Mouse (Mus musculus): ENCODE data around the gene Prl6a1. TPM values are rescaled to one million over a fixed set of nuclear protein-coding genes. Genes with fewer than 3 reads are reported as not detected.

The Prl6a1 gene
- not detected in 2 replicates for total RNA-seq (2017)

DNA sequence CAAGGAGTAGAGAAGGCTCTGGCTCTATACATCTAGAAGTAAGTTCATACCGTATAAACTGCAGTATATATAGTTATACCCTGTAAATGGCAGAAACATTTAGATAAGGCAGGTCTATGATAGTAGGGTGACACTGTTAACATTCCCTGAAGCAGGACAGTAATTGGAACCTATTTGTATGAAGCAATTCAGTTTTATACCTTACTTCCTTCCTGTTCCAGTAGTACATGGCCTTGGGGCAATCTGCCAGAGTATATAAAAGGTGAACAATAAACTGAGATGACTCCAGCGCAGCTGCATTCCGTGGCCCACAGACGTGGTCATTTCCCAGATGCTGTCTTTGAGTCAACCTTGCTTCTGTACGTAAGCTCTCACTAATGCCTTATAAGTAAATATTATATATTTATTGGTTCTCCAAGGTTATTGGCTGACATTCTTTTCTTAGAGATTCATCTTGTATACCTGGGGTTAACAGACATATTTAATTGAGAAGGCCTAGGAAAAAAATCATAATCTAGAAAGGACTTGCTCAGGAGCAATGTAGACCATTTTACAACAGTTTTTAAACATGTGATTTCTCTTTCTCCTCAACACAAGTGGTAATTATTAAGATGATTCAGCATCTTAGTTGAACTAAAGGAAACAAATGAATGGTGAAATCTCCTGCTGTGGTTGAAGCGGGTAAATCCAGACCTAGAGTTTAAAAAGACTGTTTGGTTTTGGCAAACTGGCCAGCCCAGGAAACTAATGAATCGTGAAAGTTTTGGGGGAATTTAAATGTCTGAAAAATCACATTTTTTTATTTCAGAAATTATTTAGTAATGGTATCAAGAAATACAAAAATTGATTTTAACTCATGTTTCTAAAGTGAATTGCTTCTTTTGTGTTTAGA lies at the start of gene Prl6a1:
Gene Prl6a1 (plus strand): TSS at position 294 of the 892 bp plus-strand sequence.
- no peak for ATAC-seq (replicated peaks in 1 of 2; ENCODE audit: insufficient read depth in 1 of 2, low FRiP score in 2 of 2, low TSS enrichment in 1 of 2, low read depth in 1 of 2, poor library complexity in 2 of 2, severe bottlenecking in 2 of 2)

GRCm38 (mm10) chr13:27334989-27335388 lies 22.6 kb downstream of the Prl6a1 start:
- ATAC-seq (replicated peaks in 1 of 2; ENCODE audit: insufficient read depth in 1 of 2, low FRiP score in 2 of 2, low TSS enrichment in 1 of 2, low read depth in 1 of 2, poor library complexity in 2 of 2, severe bottlenecking in 2 of 2): no peak

- no peak for ATAC-seq (replicated peaks in 1 of 2; ENCODE audit: insufficient read depth in 1 of 2, low FRiP score in 2 of 2, low TSS enrichment in 1 of 2, low read depth in 1 of 2, poor library complexity in 2 of 2, severe bottlenecking in 2 of 2)
These were observed 30.4 kb downstream of the Prl6a1 start for GRCm38 (mm10) chr13:27342733-27343275.

DNA sequence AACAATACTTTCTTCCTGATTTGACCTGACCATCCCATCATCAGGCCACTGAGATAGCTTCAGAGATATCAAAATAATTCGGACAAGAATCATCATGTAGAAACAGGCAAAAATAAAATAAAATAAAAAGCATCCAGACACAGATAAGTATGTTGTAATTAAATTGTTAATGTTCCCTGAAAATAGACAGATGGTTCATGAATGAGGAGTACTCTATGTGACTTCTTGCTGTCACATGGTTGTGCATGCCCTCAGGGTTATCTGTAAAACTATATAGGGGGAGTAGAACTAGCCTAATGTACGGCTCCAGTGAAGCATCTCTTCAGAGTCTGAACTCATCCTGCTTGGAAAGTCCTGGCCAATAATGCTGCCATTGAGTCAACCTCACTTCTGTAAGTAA lies 32.9 kb downstream of the Prl6a1 start, which contains the start of gene Prl8a2:
Gene Prl8a2 (plus strand): TSS at position 301 of the 400 bp plus-strand sequence.
- ATAC-seq (replicated peaks in 1 of 2; ENCODE audit: insufficient read depth in 1 of 2, low FRiP score in 2 of 2, low TSS enrichment in 1 of 2, low read depth in 1 of 2, poor library complexity in 2 of 2, severe bottlenecking in 2 of 2): no peak

Other genes with a start within 250 kb of the Prl6a1 start
- not detected in 2 replicates for gene Prl3d1, start 218.4 kb upstream of the Prl6a1 start, total RNA-seq (2017)
- not detected in 2 replicates for gene Prl3d2, start 190.9 kb upstream of the Prl6a1 start, total RNA-seq (2017)
- gene Prl3d3, start 155.8 kb upstream of the Prl6a1 start, total RNA-seq (2017): not detected in 2 replicates
- not detected in 2 replicates for gene Prl3c1, start 116.0 kb upstream of the Prl6a1 start, total RNA-seq (2017)
- gene Prl3b1, start 70.8 kb upstream of the Prl6a1 start, total RNA-seq (2017): not detected in 2 replicates
- not detected in 2 replicates for gene Prl3a1, start 53.2 kb upstream of the Prl6a1 start, total RNA-seq (2017)
- gene Prl8a2, start 33.0 kb downstream of the Prl6a1 start, total RNA-seq (2017): not detected in 2 replicates
- gene Prl2b1, start 78.2 kb downstream of the Prl6a1 start, total RNA-seq (2017): not detected in 2 replicates
- not detected in 2 replicates for gene Prl8a6, start 126.1 kb downstream of the Prl6a1 start, total RNA-seq (2017)
- gene Prl8a8, start 200.6 kb downstream of the Prl6a1 start, total RNA-seq (2017): not detected in 2 replicates

All from hematopoietic stem cell, adult 5-6 weeks (primary cell).